Mouse (Mus musculus) myocyte (in vitro differentiated cells): ENCODE measurements at regions not wholly inside any gene's neighbourhood (a gene's known extent, or its start where the extent isn't known, plus 50 kb on each side); places are given as distances from the start of the nearest gene placed in this dataset.

ENCODE experiments used
- CEBPB ChIP-seq: IDR thresholded peaks from 2 replicates; pipeline ENCODE4 v1.6.1; 2011; ENCODE audit warnings: mild to moderate bottlenecking, moderate library complexity; ENCODE audit not compliant: poor library complexity, insufficient read depth, severe bottlenecking
- E2F4 ChIP-seq: IDR thresholded peaks from one replicate; pipeline ENCODE4 v1.6.1; 2011; ENCODE audit warnings: mild to moderate bottlenecking, control low read depth, moderate library complexity; ENCODE audit not compliant: insufficient read depth
- MAX ChIP-seq: IDR thresholded peaks from one replicate; pipeline ENCODE4 v1.6.1; 2011; ENCODE audit warnings: low read depth, mild to moderate bottlenecking, control low read depth
- MYOD1 ChIP-seq, 3 experiments: IDR thresholded peaks; one replicate each; pipeline ENCODE4 v1.6.1; 2011; ENCODE audit warnings: control low read depth in 2 of 3, low read depth in 2 of 3, mild to moderate bottlenecking in 2 of 3, moderate library complexity in 1 of 3; ENCODE audit not compliant: insufficient read length in 2 of 3, control insufficient read depth in 1 of 3
- MYOG ChIP-seq, 3 experiments: IDR thresholded peaks; one replicate each; pipeline ENCODE4 v1.6.1; 2011; ENCODE audit warnings: control low read depth in 2 of 3, low read depth in 2 of 3, mild to moderate bottlenecking in 2 of 3; ENCODE audit not compliant: insufficient read length in 2 of 3, control insufficient read depth in 1 of 3, insufficient read depth in 1 of 3
- POLR2A ChIP-seq: IDR thresholded peaks from one replicate; pipeline ENCODE4 v1.6.1; 2011; ENCODE audit warnings: low read depth, mild to moderate bottlenecking, control low read depth, moderate library complexity; ENCODE audit not compliant: insufficient read length
- POLR2AphosphoS2 ChIP-seq: IDR thresholded peaks from one replicate; pipeline ENCODE4 v1.6.1; 2011; ENCODE audit warnings: low read depth, control low read depth; ENCODE audit not compliant: insufficient read length
- REST ChIP-seq: IDR thresholded peaks from one replicate; pipeline ENCODE4 v1.6.1; 2011; ENCODE audit warnings: mild to moderate bottlenecking, control low read depth, moderate library complexity; ENCODE audit not compliant: insufficient read depth, insufficient read length
- SRF ChIP-seq: IDR thresholded peaks from one replicate; pipeline ENCODE4 v1.6.1; 2011; ENCODE audit warnings: low read depth; ENCODE audit not compliant: control insufficient read depth, insufficient read length
- TCF12 ChIP-seq: IDR thresholded peaks from one replicate; pipeline ENCODE4 v1.6.1; 2011; ENCODE audit warnings: mild to moderate bottlenecking, control low read depth; ENCODE audit not compliant: poor library complexity, insufficient read depth, severe bottlenecking
- TCF3 ChIP-seq: IDR thresholded peaks from one replicate; pipeline ENCODE4 v1.6.1; 2011; ENCODE audit warnings: low read depth, control low read depth; ENCODE audit not compliant: insufficient read length
- USF1 ChIP-seq: IDR thresholded peaks from one replicate; pipeline ENCODE4 v1.6.1; 2011; ENCODE audit warnings: low read depth, mild to moderate bottlenecking, control low read depth, moderate library complexity

- TF ChIP-seq USF1, result no peak
- TF ChIP-seq POLR2A, result no peak
- TF ChIP-seq E2F4, result no peak
- no peak for TF ChIP-seq MYOG (IDR thresholded peaks at IDR 0.05; ENCODE audit: control insufficient read depth in 1 of 3, insufficient read depth in 1 of 3, insufficient read length in 2 of 3, low read depth in 2 of 3)
- TF ChIP-seq POLR2AphosphoS2, result no peak
- no peak for TF ChIP-seq CEBPB
- no peak for TF ChIP-seq MYOD1 (IDR thresholded peaks at IDR 0.05; ENCODE audit: control insufficient read depth in 1 of 3, insufficient read length in 2 of 3, low read depth in 2 of 3)
- no peak for TF ChIP-seq MAX
- TF ChIP-seq TCF12, result no peak
- no peak for TF ChIP-seq REST
- TF ChIP-seq SRF, result no peak
- no peak for TF ChIP-seq TCF3
Measured at GRCm38 (mm10) chr11:86873406-86873700, 65.8 kb upstream of the Dhx40 start.
